ENCODE assay signal across 29 mouse cellular contexts in the genomic region with DNA sequence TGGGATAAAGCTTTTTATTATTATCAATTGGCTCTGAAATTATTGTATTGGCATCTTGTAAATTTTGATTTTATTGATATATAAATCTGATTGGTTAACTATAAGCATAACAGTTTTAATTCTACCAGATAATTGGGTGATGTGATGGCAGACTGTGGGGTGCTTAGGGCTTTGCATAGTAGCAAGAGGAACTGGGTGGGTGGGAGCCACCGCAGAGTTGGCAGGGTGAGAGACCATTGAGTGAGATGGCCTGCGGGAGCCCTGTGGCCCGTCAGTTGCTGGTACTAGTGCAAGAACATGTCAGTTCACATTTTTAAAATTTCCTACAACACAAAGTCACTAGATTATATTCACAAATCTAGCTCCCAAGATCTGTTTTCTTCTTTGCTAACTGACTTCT. TPM values are rescaled to one million over a fixed set of nuclear protein-coding genes. Genes with fewer than 3 reads are reported as not detected.
DNase-seq lines count a peak whose midpoint lies in the region; ATAC-seq and TF ChIP-seq lines count a peak whose summit lies in the region.
"Had no signal": no experiment of that assay in that cellular context is flagged by ENCODE, and none has a peak within 500 bp of the region (broad histone marks: within the 10 kb centered on the region; RNA-seq: fewer than 3 reads in every experiment).

No protein-coding gene starts in this region.

- H3K9ac ChIP-seq in heart, adult 2 months (ENCODE audit: low read depth, low read length): no peak overlapping the region
- H3K9ac ChIP-seq: embryonic facial prominence, embryonic 12.5 days; forebrain, embryonic 13.5 days; forebrain, embryonic 15.5 days had no signal

- intact Hi-C loops in heart, adult 2 months (cut with DNase I): loop anchor here (5.0 kb wide), 1 partner anchor 34 kb away; no protein-coding TSS in a partner anchor
- intact Hi-C loops in heart, postnatal 25 days (cut with DNase I): loop anchor here (2.0 to 5.0 kb wide), 2 partner anchors 34 to 211 kb away; no protein-coding TSS in a partner anchor

- no peak for TF ChIP-seq POLR2A in heart, adult 2 months (IDR thresholded peaks at IDR 0.05; ENCODE audit: insufficient read depth, low read depth, low read length)

- no peak for DNase-seq in heart, adult 2 months
- DNase-seq in heart, postnatal 25 days (ENCODE audit: low spot score): no peak
- DNase-seq in retina, postnatal 1 day: peak; percentile 33
- no peak for DNase-seq in ovary, postnatal 10 days (ENCODE audit: low spot score)
- no peak for DNase-seq in frontal cortex, postnatal 10 days (ENCODE audit: low spot score in 2 of 2)
- no peak for DNase-seq in lung, adult 18-20 months
- DNase-seq: adrenal gland, adult 2 months; adrenal gland, postnatal 10 days; adrenal gland, postnatal 25 days; B cell, adult 2 months; cerebellum, adult 11 months; cerebellum, adult 18-20 months; cerebellum, adult 8-10 months; cerebellum, adult 9-11 months; cerebellum, postnatal 14 days; cerebellum, postnatal 36 days had no signal

- H3K27ac ChIP-seq in heart, adult 2 months: peak overlapping the region; percentile 17; the same call in 1 of the 2 replicates
- H3K27ac ChIP-seq: embryonic facial prominence, embryonic 10.5 days; embryonic facial prominence, embryonic 12.5 days; forebrain, embryonic 13.5 days; forebrain, embryonic 15.5 days had no signal

- H3K27me3 ChIP-seq in heart, adult 2 months (ENCODE audit: control insufficient read depth, insufficient read depth, low read length): no peaks in the 10 kb centered on the region
- H3K27me3 ChIP-seq: CH12.LX; embryonic facial prominence, embryonic 12.5 days; forebrain, embryonic 13.5 days; forebrain, embryonic 15.5 days had no signal

- no peak overlapping the region for H3K4me3 ChIP-seq in heart, adult 2 months
- H3K4me3 ChIP-seq: embryonic facial prominence, embryonic 10.5 days; embryonic facial prominence, embryonic 12.5 days; forebrain, embryonic 13.5 days; forebrain, embryonic 15.5 days had no signal

- H3K4me1 ChIP-seq in heart, adult 2 months (ENCODE audit: control insufficient read depth, insufficient read depth, low read length): no peaks in the 10 kb centered on the region
- H3K4me1 ChIP-seq: embryonic facial prominence, embryonic 10.5 days; embryonic facial prominence, embryonic 12.5 days; forebrain, embryonic 13.5 days; forebrain, embryonic 15.5 days had no signal

- WGBS in heart, adult 2 months: 59% methylated on average over 3 of the region's 3 CpGs

- TF ChIP-seq EP300 in heart, adult 2 months (IDR thresholded peaks at IDR 0.05; ENCODE audit: insufficient read depth, low read depth, low read length): no peak

- ATAC-seq in granulocyte monocyte progenitor cell, adult 5-6 weeks (replicated peaks; ENCODE audit: poor library complexity, severe bottlenecking): peak; percentile 93
- ATAC-seq in megakaryocyte progenitor cell, adult 5-6 weeks (replicated peaks; ENCODE audit: poor library complexity): peak; percentile 60; the same call in 1 of the 2 replicates
- ATAC-seq: CD4-positive, CD25-positive, alpha-beta regulatory T cell, adult 4 months; forebrain, embryonic 13.5 days; forebrain, embryonic 15.5 days had no signal

- H3K36me3 ChIP-seq in heart, adult 2 months (ENCODE audit: control insufficient read depth, insufficient read depth, low read length): no peaks in the 10 kb centered on the region
- H3K36me3 ChIP-seq: embryonic facial prominence, embryonic 10.5 days; embryonic facial prominence, embryonic 12.5 days; forebrain, embryonic 15.5 days; G1E had no signal

- no peak for TF ChIP-seq CTCF in heart, adult 2 months (IDR thresholded peaks at IDR 0.05)

- no peaks in the 10 kb centered on the region for H3K79me2 ChIP-seq in heart, adult 2 months (replicated peaks; ENCODE audit: control insufficient read depth, insufficient read depth, low read length)

RNA-seq across cellular contexts. Expression of a gene that starts 20.2 kb away (rescaled TPM):
- total RNA-seq in heart, adult 2 months (2021): not detected
- 0.09 and 1.2 TPM in 2 replicates for polyA plus RNA-seq in heart, adult 2 months (2012; rRNA removed)
- total RNA-seq in heart, postnatal 25 days (2021): not detected
- 35.0 and 39.6 TPM in 2 replicates for total RNA-seq in granulocyte monocyte progenitor cell, adult 5-6 weeks (2014; fragmentation: Nextera tagmentation)
- total RNA-seq in granulocyte monocyte progenitor cell, adult 5-6 weeks (2017): 27.7 and 43.2 TPM in 2 replicates
- 32.0 and 35.4 TPM in 2 replicates for total RNA-seq in megakaryocyte progenitor cell, adult 5-6 weeks (2015)
- total RNA-seq in megakaryocyte progenitor cell, adult 5-6 weeks (2017): 16.3 and 23.6 TPM in 2 replicates
- total RNA-seq: adrenal gland, postnatal 25 days; adrenal gland, postnatal 4 days; G1E had no signal
- polyA plus RNA-seq: adrenal gland, adult 2 months; cortical plate, adult 2 months; embryonic facial prominence, embryonic 10.5 days; forebrain, embryonic 11.5 days; forebrain, embryonic 13.5 days; G1E had no signal

RNA-seq across cellular contexts. Expression of a gene that starts 34.9 kb away (rescaled TPM):
- under 1 TPM in 1 of 2 experiments, not detected in 1; 0.26 TPM for total RNA-seq in heart, adult 2 months (2021)
- 0.06 and 0.10 TPM in 2 replicates for polyA plus RNA-seq in heart, adult 2 months (2012; rRNA removed)
- total RNA-seq in heart, postnatal 25 days (2021): under 1 TPM; 0.10 to 0.20 TPM
- total RNA-seq in granulocyte monocyte progenitor cell, adult 5-6 weeks (2014; fragmentation: Nextera tagmentation): not detected in 2 replicates
- not detected in 2 replicates for total RNA-seq in granulocyte monocyte progenitor cell, adult 5-6 weeks (2017)
- total RNA-seq in megakaryocyte progenitor cell, adult 5-6 weeks (2015): not detected in 2 replicates
- 0.14 TPM in 1 of 2 replicates, not detected in the other for total RNA-seq in megakaryocyte progenitor cell, adult 5-6 weeks (2017)
- total RNA-seq: adrenal gland, adult 2 months; adrenal gland, postnatal 10 days; adrenal gland, postnatal 25 days; CH12.LX; G1E had no signal
- polyA plus RNA-seq: adrenal gland, adult 2 months; brain, embryonic 14.5 days; CD4-positive, CD25-positive, alpha-beta regulatory T cell, adult 4 months; cortical plate, adult 2 months; embryonic facial prominence, embryonic 10.5 days; embryonic facial prominence, embryonic 12.5 days; forebrain, embryonic 11.5 days; forebrain, embryonic 13.5 days; forebrain, embryonic 15.5 days; G1E had no signal

Comparison
In these comparisons a context has a peak if more than half of its experiments do, and no peak if none do; other contexts are left out.
1. RNA of a gene that starts 20.2 kb away (total RNA-seq): 27.7 to 43.2 TPM in granulocyte monocyte progenitor cell, adult 5-6 weeks and 16.3 to 35.4 TPM in megakaryocyte progenitor cell, adult 5-6 weeks; not detected in heart, postnatal 25 days and not detected in heart, adult 2 months; every median in the first group is over 10 times any median in the second.